Mouse (Mus musculus): Measurements from ENCODE around the gene Rgs6. TPM values are rescaled to one million over a fixed set of nuclear protein-coding genes. Genes with fewer than 3 reads are reported as not detected.

The Rgs6 gene
- total and polyA plus RNA-seq, 3 experiments = not detected

DNA sequence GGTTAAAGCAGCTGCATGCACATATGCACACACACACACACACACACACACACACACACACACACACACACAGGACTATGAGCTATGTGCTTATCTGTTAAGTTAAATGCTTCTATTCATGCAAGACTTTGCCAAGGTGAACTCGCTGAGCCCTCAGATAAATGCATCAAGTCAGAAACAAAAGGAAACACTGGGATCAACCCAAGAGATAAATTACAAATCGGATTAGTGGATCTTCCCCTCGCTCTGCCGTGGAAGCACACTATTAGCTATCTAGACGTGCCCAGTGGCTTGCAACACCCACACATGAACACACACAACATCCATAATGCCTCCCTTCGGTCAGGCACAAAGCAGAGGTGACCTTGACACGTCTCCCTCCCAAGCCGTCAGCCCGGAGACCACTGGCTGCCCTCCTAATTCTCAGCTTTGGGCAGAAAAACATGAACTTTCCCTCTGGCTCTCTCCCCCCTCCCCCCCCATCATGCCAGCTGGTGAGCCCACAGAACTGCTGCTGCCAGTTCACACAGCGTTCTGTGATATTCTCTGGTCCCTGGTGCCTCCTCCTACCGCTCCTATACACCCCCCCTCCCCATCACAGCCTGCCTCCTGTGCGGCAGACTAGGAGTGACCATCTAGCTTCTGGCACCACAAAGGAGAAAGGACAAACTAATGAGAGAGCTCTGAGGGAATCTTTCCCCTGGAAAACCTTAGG lies 581.6 kb downstream of the Rgs6 start:
- no peaks in the 10 kb centered on the region for H3K9me3 ChIP-seq (replicated peaks; ENCODE audit: low read length)
- no peaks in the 10 kb centered on the region for H3K79me2 ChIP-seq (replicated peaks; ENCODE audit: control insufficient read depth, extremely low read depth, insufficient read depth, poor library complexity, severe bottlenecking)
- H3K9ac ChIP-seq (ENCODE audit: insufficient read depth, low read depth) = no peak overlapping the region
- H3K27ac ChIP-seq (ENCODE audit: insufficient read depth, low read depth) = no peak overlapping the region
- H3K4me2 ChIP-seq (ENCODE audit: insufficient read depth, low read depth, poor library complexity, severe bottlenecking) = no peak overlapping the region
- no peaks in the 10 kb centered on the region for H3K36me3 ChIP-seq (replicated peaks in 1 of 2; ENCODE audit: control insufficient read depth in 1 of 2, insufficient read depth in 1 of 2, low read length in 1 of 2)
- no peak overlapping the region for H3K4me3 ChIP-seq (replicated peaks in 1 of 3; ENCODE audit: low read depth in 2 of 3, low read length in 2 of 3, poor library complexity in 1 of 3)
- H3K4me1 ChIP-seq (ENCODE audit: control insufficient read depth in 1 of 2, insufficient read depth in 2 of 2) = peaks cover 0 to 2% of the 10 kb centered on the region in 2 experiments; a peak in 1 of 4 replicates
- dilution Hi-C loops (cut with MboI; ENCODE audit: extremely low pct_ligation_motif_present, extremely low pct_unique_long_range_greater_than_20kb, low sequenced_read_pairs) (no loop called here), in situ Hi-C loops (cut with MboI; ENCODE audit: low pct_ligation_motif_present, low pct_unique_long_range_greater_than_20kb, low sequenced_read_pairs) (no loop called here)
- no peaks in the 10 kb centered on the region for H3K27me3 ChIP-seq (replicated peaks)
- no peak for TF ChIP-seq E2F4 (IDR thresholded peaks at IDR 0.05; ENCODE audit: insufficient replicate concordance, low read depth, low read length)
- no peak for TF ChIP-seq NELFE (IDR thresholded peaks at IDR 0.05; ENCODE audit: low read depth, low read length)
- no peak for TF ChIP-seq GABPA (IDR thresholded peaks at IDR 0.05; ENCODE audit: insufficient replicate concordance, low read depth, low read length)
- TF ChIP-seq MXI1 (IDR thresholded peaks at IDR 0.05; ENCODE audit: low read depth, low read length) = no peak
- TF ChIP-seq ETS1 (conservative IDR thresholded peaks at IDR 0.05; ENCODE audit: low read depth, low read length) = no peak
- no peak for TF ChIP-seq POLR2A (IDR thresholded peaks at IDR 0.05; ENCODE audit: low read depth, low read length)
- TF ChIP-seq ZKSCAN1 (IDR thresholded peaks at IDR 0.05; ENCODE audit: borderline replicate concordance, low read depth, low read length) = no peak
- no peak for TF ChIP-seq USF2 (conservative IDR thresholded peaks at IDR 0.05; ENCODE audit: low read depth, low read length)
- no peak for DNase-seq (ENCODE audit: extremely low read depth)

DNA sequence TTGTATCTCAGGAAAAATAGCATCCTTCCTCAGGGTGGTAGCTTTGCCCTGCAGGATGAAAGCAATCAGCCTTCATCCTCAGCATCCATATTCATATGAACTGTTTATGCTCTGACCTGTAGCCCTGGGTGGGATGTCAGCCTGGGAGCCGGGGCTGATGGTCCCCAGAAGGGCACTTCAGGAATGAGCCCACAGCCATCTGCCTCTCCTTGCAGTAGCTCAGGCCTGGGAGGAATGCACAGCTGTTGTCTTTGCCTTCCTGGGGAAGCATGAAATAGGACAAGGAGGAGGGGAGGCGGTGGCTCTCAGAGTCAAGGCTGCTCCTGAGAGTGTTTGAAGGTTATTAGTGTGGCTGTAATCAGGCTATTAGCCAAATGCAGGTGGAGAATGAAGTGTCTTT lies 590.7 kb downstream of the Rgs6 start:
- peaks cover 3% of the 10 kb centered on the region for H3K27me3 ChIP-seq (replicated peaks)
- dilution Hi-C loops (cut with MboI; ENCODE audit: extremely low pct_ligation_motif_present, extremely low pct_unique_long_range_greater_than_20kb, low sequenced_read_pairs) = no loop called here
- in situ Hi-C loops (cut with MboI; ENCODE audit: low pct_ligation_motif_present, low pct_unique_long_range_greater_than_20kb, low sequenced_read_pairs) = no loop called here

DNA sequence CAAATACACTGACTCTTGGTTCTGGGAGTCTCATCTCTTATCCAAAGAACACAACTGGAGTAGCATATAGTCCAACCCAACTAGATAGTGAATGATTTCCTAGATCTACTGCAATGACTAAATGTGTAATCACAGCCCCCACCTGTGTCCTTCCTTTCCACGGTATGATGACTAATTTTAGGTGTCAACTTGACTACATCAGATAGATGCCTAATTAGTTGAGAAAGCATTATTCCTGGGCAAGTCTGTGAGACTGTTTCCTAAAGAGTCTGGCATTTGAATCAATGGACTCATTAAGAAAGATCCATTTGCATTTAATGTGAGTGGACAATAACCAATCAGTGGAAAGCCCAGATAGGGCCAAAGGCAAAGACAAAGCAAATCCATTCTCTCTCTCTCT lies 591.8 kb downstream of the Rgs6 start:
- peaks cover 3% of the 10 kb centered on the region for H3K27me3 ChIP-seq (replicated peaks)
- in situ Hi-C loops (cut with MboI; ENCODE audit: low pct_ligation_motif_present, low pct_unique_long_range_greater_than_20kb, low sequenced_read_pairs) = no loop called here
- no peak overlapping the region for H3K9ac ChIP-seq (ENCODE audit: insufficient read depth, low read depth)
- DNase-seq (ENCODE audit: extremely low read depth) = no peak
- no peaks in the 10 kb centered on the region for H3K9me3 ChIP-seq (replicated peaks; ENCODE audit: low read length)
- no peak overlapping the region for H3K27ac ChIP-seq (ENCODE audit: insufficient read depth, low read depth)
- H3K36me3 ChIP-seq (replicated peaks in 1 of 2; ENCODE audit: control insufficient read depth in 1 of 2, insufficient read depth in 1 of 2, low read length in 1 of 2) = no peaks in the 10 kb centered on the region
- no peaks in the 10 kb centered on the region for H3K4me1 ChIP-seq (ENCODE audit: control insufficient read depth in 1 of 2, insufficient read depth in 2 of 2)
- no peak overlapping the region for H3K4me2 ChIP-seq (ENCODE audit: insufficient read depth, low read depth, poor library complexity, severe bottlenecking)
- H3K79me2 ChIP-seq (replicated peaks; ENCODE audit: control insufficient read depth, extremely low read depth, insufficient read depth, poor library complexity, severe bottlenecking) = no peaks in the 10 kb centered on the region
- dilution Hi-C loops (cut with MboI; ENCODE audit: extremely low pct_ligation_motif_present, extremely low pct_unique_long_range_greater_than_20kb, low sequenced_read_pairs) = no loop called here
- H3K4me3 ChIP-seq (replicated peaks in 1 of 3; ENCODE audit: low read depth in 2 of 3, low read length in 2 of 3, poor library complexity in 1 of 3) = no peak overlapping the region
- TF ChIP-seq JUND (conservative IDR thresholded peaks at IDR 0.05; ENCODE audit: low read depth, low read length) (no peak), BHLHE40 (IDR thresholded peaks at IDR 0.05; ENCODE audit: low read depth, low read length) (no peak), MEF2A (IDR thresholded peaks at IDR 0.05; ENCODE audit: borderline replicate concordance, low read depth, low read length) (no peak), MAZ (IDR thresholded peaks at IDR 0.05; ENCODE audit: low read depth, low read length) (no peak), MAFK (IDR thresholded peaks at IDR 0.05; ENCODE audit: insufficient replicate concordance, low read length) (no peak), ZC3H11A (IDR thresholded peaks at IDR 0.05; ENCODE audit: low read depth, low read length) (no peak), UBTF (IDR thresholded peaks at IDR 0.05; ENCODE audit: low read depth, low read length) (no peak), CHD2 (IDR thresholded peaks at IDR 0.05; ENCODE audit: low read length) (no peak), KAT2A (IDR thresholded peaks at IDR 0.05; ENCODE audit: insufficient replicate concordance, low read length) (no peak), ELF1 (IDR thresholded peaks at IDR 0.05; ENCODE audit: low read depth, low read length) (no peak), GABPA (IDR thresholded peaks at IDR 0.05; ENCODE audit: insufficient replicate concordance, low read depth, low read length) (no peak), MYC (IDR thresholded peaks at IDR 0.05; ENCODE audit: low read depth, low read length) (no peak), USF1 (IDR thresholded peaks at IDR 0.05; ENCODE audit: low read depth, low read length) (no peak), JUN (IDR thresholded peaks at IDR 0.05; ENCODE audit: insufficient read depth, low read depth, low read length) (no peak), TBP (conservative IDR thresholded peaks at IDR 0.05; ENCODE audit: low read depth, low read length) (no peak)

More for the DNA sequence above, 590.7 kb downstream of the Rgs6 start:
- TF ChIP-seq CTCF (conservative IDR thresholded peaks at IDR 0.05 in 1 of 2, IDR thresholded peaks at IDR 0.05 in 1 of 2; ENCODE audit: low read depth in 2 of 2, low read length in 2 of 2) (no peak), POLR2AphosphoS2 (IDR thresholded peaks at IDR 0.05; ENCODE audit: low read depth, low read length) (no peak), JUN (IDR thresholded peaks at IDR 0.05; ENCODE audit: insufficient read depth, low read depth, low read length) (no peak), MAZ (IDR thresholded peaks at IDR 0.05; ENCODE audit: low read depth, low read length) (no peak), TCF12 (IDR thresholded peaks at IDR 0.05; ENCODE audit: low read depth, low read length) (no peak), PAX5 (IDR thresholded peaks at IDR 0.05; ENCODE audit: low read length) (no peak), NRF1 (IDR thresholded peaks at IDR 0.05; ENCODE audit: low read depth, low read length) (no peak), E2F4 (IDR thresholded peaks at IDR 0.05; ENCODE audit: insufficient replicate concordance, low read depth, low read length) (no peak), MAFK (IDR thresholded peaks at IDR 0.05; ENCODE audit: insufficient replicate concordance, low read length) (no peak)
- no peaks in the 10 kb centered on the region for H3K9me3 ChIP-seq (replicated peaks; ENCODE audit: low read length)
- no peaks in the 10 kb centered on the region for H3K79me2 ChIP-seq (replicated peaks; ENCODE audit: control insufficient read depth, extremely low read depth, insufficient read depth, poor library complexity, severe bottlenecking)
- no peak overlapping the region for H3K27ac ChIP-seq (ENCODE audit: insufficient read depth, low read depth)
- H3K36me3 ChIP-seq (replicated peaks in 1 of 2; ENCODE audit: control insufficient read depth in 1 of 2, insufficient read depth in 1 of 2, low read length in 1 of 2) = no peaks in the 10 kb centered on the region
- no peak overlapping the region for H3K9ac ChIP-seq (ENCODE audit: insufficient read depth, low read depth)
- H3K4me2 ChIP-seq (ENCODE audit: insufficient read depth, low read depth, poor library complexity, severe bottlenecking) = no peak overlapping the region
- H3K4me3 ChIP-seq (replicated peaks in 1 of 3; ENCODE audit: low read depth in 2 of 3, low read length in 2 of 3, poor library complexity in 1 of 3) = no peak overlapping the region
- no peaks in the 10 kb centered on the region for H3K4me1 ChIP-seq (ENCODE audit: control insufficient read depth in 1 of 2, insufficient read depth in 2 of 2)
- no peak for DNase-seq (ENCODE audit: extremely low read depth)
